Mouse (Mus musculus) brain, embryonic 14.5 days (tissue): ENCODE data around the gene Dennd1a. TPM values are rescaled to one million over a fixed set of nuclear protein-coding genes. Genes with fewer than 3 reads are reported as not detected.

ENCODE experiments used
- DNase-seq: peaks from one replicate; pipeline ENCODE4 v3.0.0-alpha.2; 2011; ENCODE audit warnings: low read depth
- CTCF ChIP-seq: fragments of 200-500 bp; IDR thresholded peaks from 2 replicates; pipeline ENCODE4 v1.5.1; 2012; ENCODE audit warnings: inconsistent platforms, mild to moderate bottlenecking, moderate library complexity, borderline replicate concordance; ENCODE audit not compliant: insufficient read depth, insufficient read length; ENCODE audit errors: extremely low read depth
- POLR2A ChIP-seq: fragments of 200-500 bp; IDR thresholded peaks from 2 replicates; pipeline ENCODE4 v1.6.1; 2012; ENCODE audit warnings: mild to moderate bottlenecking, inconsistent platforms, borderline replicate concordance; ENCODE audit not compliant: poor library complexity, insufficient read depth, insufficient read length, severe bottlenecking; ENCODE audit errors: extremely low read depth
- polyA plus RNA-seq: library from polyadenylated mRNA; depleted of rRNA; stranded (reverse); fragments of >200 nt; gene quantifications from 2 replicates; pipeline ENCODE4 v1.2.3, GENCODE M21; 2012

Gene Dennd1a
- polyA plus RNA-seq, 1 experiment: 42.2 TPM

DNA sequence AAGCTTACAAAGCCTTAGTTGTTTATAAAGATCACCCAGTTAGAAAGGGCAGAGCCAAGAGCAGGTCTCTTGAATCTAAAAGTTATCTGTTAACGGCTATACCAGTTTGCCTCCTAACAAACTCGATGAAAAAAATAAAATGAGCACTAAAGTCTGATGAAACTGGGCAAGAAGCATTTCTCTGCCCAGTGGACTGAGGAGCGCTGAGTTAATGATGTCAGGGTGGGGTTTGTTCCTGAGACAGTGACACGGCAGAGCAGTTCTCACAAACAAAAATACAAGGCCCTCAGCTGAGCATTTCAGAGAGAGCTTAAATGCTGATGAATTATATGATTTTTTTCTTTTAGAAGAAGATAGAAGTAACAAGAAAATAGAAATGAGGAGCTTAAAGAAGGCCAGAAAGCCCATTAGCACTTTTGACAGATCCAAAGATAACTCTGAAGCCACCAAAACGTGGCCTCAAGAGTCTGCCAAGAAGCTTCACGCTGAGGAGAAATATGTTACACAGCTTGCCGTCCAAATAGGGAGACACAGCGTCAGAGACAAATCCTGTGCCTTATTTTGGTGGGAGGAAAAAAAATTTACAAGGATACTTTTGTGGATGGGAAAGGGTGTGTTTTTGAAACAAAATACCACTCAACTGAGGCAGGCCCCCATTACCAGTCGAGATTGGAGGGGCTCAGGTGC lies 264.0 kb downstream of the Dennd1a start:
- TF ChIP-seq CTCF: no peak
- no peak for TF ChIP-seq POLR2A
- DNase-seq: peak; percentile 71

DNA sequence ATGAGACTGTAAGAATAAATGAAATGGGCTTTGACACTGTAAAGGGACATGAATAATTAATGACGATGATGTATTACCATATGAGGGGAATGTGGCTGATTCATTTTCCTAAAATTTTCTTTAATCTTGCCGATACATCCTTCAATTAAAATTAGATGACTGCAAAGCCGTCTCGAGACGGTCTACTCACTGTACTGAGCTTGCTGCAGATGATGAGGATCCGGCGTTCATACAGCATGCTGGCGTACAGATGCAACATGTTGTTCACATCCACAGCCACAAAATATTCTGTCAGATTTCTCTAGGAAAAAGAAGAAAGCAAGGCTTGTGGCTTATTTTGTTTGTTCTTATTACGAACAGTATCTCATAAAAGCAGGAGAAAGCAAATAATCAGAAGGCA lies 266.0 kb downstream of the Dennd1a start:
- no peak for DNase-seq
- no peak for TF ChIP-seq POLR2A
- TF ChIP-seq CTCF: no peak

DNA sequence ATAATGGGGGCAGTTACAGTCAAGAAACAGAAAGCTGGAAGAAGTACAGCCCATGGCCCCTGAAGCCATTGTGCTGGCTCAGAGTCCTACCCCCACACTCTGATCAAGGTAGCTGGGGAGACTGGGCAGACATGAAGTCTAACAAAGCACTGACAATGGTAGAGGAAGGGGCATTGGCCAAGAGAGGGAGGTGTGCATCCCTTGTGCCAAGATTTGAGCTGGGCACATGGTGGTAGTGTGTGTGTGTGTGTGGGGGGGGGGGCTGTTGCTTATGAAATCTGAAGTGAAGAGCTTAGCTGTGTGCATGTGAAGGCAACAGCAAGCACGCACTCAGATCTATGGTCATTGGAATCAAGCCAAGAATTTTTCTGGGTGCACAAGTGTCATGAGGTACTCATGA lies 272.5 kb downstream of the Dennd1a start:
- DNase-seq: peak; percentile 67
- TF ChIP-seq POLR2A (no peak), CTCF (no peak)

DNA sequence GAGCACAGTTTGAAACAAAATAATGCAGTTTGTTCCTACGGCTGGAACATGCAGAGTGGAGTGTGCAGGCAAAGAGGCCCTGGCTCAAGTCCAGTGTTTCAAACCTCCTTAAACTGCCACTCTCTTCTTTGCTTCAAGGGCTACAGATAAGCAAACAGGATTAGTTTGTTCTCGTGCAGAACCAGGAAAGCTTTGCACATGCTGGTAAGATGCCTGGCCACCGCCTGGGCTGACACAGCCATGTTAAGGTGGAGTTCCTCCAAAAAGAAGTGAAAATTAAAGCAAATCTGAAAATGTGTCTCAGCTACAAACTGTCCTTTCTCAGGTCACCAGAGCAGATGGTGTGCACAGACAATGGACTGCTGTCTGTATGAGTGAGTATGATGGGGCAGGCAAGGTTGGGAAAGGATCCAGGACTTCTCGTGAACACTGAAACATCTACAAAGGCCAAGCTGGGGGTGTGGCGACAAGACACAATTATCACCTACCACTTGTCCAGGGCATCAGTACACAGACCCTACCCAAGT lies 273.3 kb downstream of the Dennd1a start:
- DNase-seq: peak; percentile 96
- TF ChIP-seq POLR2A (no peak), CTCF (no peak)

DNA sequence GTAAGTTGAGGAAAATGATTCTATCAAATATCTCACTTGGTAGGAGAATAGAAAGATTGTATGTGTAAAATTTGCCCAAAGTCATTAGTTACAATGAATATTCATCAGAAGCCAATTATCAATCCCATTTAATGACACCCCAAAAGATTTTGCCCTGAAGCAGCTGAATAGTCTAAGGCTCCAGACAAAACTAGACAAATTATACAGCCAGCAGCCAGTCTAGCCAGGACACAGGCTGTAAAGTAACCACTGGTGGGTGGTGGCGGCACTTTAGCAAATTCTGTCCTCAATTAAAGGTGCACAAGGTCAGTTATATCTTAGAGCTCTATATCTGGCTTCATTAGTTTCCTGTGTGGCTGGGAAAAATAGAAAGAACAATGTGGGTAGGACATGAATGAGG lies 280.0 kb downstream of the Dennd1a start:
- peak; percentile 59 for DNase-seq
- TF ChIP-seq POLR2A (no peak), CTCF (no peak)

DNA sequence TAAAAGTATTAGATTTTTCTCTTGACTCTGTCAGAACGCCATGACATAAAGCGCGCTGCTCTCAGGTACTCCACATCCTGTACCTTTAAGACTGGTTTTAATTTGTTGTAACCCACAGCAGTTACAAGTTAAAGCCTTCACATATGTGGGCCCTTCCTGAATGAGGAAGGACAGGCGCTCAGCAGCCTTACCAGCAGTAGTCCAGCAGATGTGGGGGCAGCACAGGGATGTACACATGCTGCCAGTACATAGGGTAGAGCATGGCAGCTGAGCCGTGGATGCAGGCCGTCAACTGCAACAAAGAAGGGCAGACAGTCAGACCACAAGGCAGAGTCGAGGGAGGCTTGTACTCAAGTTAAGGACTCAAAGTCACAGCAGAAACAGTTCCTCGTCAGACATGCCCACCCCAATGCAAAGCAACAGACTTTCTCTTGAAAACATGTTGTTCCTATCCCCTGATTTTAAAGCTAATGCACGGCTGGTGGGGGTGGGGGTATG lies 284.0 kb downstream of the Dennd1a start:
- TF ChIP-seq POLR2A (no peak), CTCF (no peak)
- no peak for DNase-seq

DNA sequence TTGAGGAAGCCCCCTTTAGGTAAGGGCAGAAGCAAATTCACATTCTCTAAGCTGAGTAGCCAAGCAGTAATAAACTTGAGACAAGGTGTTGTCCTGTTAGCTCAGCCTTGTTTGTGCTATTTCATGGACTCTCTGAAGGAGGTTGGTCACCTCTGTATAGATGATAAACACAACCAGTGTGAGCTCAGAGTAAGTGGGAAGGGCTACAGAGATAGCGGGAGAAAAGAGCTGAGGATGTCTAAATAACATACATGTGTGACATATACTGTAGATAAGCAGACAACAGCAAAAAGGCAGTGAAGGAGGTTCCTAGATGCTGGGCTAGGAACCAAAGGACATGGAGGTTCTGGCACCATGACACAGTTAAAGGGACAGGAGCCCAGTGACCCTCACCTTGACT lies 286.2 kb downstream of the Dennd1a start:
- no peak for TF ChIP-seq CTCF
- TF ChIP-seq POLR2A: no peak
- DNase-seq: no peak

DNA sequence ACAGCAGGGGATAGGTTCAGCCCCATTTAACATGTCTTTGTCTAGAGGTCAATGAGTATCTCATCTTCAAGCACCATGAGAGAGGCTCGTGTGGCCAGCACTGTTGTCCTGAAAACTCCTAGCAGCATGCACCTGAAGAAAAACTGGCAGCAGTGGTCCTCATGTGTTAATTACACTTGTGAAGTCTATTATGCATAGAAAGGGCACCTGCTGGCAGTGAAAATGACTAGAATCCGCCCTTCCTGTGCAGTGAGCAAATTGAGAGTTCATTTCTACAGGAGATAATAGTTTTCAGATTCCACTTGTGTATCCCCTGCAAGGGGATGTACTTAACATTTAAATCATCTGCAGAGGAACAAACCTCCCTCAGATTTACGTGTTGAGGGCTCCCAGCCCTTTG lies 289.2 kb downstream of the Dennd1a start:
- TF ChIP-seq CTCF: no peak
- no peak for TF ChIP-seq POLR2A
- DNase-seq: peak; percentile 53

DNA sequence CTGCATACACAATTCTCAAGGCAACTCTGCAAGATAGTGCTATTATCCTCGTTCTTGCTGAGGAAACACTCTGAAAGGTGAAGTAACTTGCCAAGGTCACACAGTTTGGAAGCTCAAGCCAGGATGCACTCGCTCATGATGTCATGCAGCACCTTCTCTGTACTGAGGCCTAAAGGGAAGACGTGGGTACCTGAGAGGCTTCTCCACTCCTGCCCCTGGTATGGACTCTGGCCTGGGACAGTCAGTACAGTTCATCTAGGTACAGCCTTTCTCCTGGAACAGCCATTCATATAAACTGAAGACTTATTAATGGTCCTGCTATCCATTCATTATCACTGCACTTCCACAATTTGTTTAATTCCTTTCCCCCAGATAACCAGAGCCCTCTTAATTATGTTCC lies 298.1 kb downstream of the Dennd1a start:
- TF ChIP-seq CTCF (no peak), POLR2A (no peak)
- no peak for DNase-seq

DNA sequence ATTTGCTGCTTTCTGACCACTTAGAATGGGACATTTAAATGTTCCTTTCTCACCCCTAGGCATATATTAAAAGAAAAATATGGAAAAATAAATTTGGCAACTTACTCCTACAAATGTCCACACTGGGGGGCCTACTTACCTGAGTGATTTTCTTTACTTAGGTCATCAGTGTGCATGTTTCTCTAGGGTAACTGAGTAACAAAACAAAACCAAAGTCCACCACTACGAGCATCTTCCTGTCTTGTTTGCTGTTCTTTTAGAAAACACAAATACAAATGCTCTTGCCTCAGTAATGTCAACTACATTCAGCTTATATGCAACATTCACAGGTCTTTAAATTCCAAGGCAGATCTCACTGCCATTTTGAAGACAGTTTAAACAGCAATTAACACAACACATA lies 298.9 kb downstream of the Dennd1a start:
- TF ChIP-seq POLR2A: no peak
- no peak for TF ChIP-seq CTCF
- no peak for DNase-seq

DNA sequence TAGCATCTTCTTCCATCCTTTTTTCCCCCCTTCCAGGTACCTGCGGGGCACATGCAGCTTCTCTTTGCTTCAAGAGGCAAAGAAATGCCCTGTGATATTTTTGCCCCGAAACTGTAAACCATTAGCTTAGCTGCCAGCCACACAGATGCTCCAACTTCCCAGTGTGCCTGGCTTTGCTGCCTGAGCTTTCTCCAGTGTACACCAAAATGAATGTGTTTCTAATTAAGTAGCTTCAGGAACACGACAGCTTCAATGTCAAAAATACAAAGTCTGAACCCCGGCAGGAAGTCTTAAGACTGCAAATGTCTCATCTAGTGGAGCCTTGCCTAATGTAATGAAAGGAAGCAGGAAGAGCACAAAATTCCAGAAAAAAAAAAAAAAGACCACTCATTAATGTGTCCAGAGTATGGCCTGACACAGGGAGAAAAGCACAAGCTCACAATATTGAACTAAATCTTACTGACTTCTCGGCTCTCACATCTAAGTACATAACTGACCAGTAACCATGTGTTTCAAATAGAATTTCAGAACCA lies 301.4 kb downstream of the Dennd1a start:
- no peak for TF ChIP-seq POLR2A
- no peak for TF ChIP-seq CTCF
- peak; percentile 71 for DNase-seq

DNA sequence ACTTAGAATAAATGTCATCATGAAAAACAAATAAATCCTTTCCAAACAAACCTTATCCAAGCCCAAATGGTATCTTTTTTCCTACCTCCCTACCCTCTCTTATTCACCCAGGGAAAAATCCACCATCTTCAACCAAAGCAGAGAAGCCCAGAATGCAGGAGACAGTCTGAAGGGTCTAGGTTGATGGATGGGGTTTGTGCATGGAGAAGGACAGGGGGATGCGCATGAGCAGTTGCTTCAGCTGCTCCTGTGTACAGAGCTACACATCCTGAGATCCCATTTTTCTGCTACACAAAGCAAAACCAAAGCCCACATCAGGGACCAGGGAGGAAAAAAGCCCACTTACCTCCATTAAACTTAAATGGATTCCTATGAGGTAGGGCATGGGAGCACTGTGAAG lies 304.5 kb downstream of the Dennd1a start:
- DNase-seq: no peak
- TF ChIP-seq CTCF (no peak), POLR2A (no peak)
